Mouse (Mus musculus) ovary, postnatal 36 days (tissue): Measurements from ENCODE around the gene Rbm7.
"Not testable (repeated sequence)": the region's sequence is repeated elsewhere in the genome, so short reads cannot be mapped to it uniquely, and the experiment has no call there.

Source experiments
- DNase-seq: peaks from one replicate; pipeline ENCODE4 v3.0.0; 2022; ENCODE audit warnings: low spot score, mixed read lengths

The Rbm7 gene

DNA sequence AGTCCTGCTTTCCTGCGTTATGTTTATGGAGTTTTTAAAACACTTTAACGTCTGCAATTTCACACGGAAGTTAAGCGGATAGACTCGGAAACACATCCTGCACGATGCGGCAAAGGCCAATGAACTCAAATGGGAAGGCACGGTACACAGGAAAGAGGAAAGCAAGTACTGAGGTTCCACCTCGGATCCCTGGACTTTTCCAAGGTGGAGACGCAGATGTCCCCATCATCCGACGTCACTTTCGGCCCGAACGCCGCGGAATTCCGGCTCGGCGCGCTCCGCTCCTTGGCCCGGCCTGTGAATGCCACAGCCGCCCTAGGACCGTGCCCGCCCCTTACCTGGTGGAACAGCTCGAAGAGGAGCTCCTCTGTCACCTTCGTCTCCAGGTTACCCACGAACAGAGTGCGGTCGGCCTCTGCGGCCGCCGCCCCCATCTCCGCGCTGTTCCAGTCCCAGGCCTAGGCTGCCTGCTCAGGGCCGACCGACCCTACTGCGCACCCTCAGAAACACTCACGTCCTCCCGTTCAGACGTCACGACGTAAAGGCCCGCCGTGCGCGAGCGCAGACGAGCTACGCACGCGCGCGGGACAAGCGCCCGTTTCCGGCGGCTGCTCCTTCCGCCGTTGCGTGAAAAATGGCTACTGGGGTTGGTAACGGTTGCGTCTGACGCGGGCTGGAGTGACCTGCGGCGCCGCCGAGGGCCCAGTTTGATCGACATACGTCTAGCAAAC, at the start of gene Rbm7, which contains the start of gene Gm5617:
Gene Rbm7 (minus strand): TSS at position 483 of the 731 bp plus-strand sequence.
Gene Gm5617 (plus strand): TSS at position 626 of the 731 bp plus-strand sequence.
- DNase-seq: peak; percentile 92

DNA sequence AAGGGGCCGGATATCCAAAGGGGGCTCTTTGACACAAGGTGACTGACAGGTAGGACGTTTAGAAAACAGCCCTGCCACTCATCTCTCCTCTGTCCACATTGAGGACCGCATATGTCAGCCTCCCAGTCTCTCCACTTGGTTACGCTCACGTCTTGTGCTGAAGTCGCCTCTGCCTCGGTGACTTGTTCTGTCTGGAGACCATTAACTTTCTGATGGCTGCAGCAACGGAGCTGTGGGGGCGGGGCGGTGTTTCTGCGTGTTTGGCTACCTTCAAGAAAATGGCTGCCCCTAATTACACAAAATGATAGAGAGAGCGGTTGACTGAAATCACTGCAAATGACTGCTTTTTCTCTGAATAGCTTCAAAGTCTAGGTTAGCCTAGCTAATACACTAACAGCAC, 43.6 kb upstream of the Rbm7 start:
- DNase-seq: no peak

DNA sequence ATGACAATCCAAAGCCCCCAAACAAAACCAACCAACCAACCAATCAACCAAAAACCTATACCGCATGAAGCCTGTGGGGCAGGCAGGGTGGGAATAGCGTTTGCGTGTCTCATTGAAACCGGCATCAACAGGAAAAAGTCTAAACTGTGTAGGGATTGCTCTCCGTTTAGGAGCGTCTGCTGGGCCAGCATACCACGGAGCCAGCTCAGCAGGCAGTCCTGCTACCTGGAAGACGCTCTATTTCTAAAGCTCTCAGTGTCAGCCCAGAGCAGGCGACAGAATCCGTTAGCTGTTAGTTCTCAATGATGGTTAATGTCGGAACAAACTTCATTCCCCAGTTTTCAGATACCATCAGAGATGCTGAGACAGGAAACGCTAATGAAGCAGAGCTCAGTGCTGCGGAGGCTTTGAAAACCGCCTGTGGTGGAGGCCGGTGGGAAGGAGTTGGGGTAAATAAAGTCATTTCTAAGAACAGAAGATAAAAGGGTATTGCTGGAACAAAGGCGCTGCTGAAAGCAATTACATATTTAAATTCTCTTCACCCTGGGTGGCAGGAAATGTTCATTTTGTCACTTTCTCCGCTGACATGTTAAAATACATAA, 43.0 kb upstream of the Rbm7 start:
- no peak for DNase-seq

GRCm38 (mm10) chr9:48537616-48538015, 42.5 kb upstream of the Rbm7 start:
- DNase-seq: not testable (repeated sequence)

DNA sequence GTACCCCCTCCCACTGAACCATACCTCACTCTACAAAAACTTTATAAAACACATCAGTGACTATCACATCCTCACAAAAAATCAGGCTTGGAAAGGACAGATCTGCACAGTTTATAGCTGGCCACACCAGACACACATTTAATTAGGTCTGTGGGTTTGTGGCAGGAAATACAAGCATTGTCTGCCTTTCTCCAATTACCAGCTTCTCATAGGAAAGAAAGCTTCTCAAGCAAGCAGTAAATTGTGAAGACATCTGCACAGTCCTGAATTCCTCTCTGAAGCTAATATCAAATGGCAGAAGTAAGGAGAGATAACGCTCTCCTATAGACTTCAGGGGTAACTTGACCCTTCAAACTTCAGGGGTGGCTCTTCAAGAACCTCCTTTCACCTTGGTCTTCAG, 41.3 kb upstream of the Rbm7 start:
- no peak for DNase-seq

DNA sequence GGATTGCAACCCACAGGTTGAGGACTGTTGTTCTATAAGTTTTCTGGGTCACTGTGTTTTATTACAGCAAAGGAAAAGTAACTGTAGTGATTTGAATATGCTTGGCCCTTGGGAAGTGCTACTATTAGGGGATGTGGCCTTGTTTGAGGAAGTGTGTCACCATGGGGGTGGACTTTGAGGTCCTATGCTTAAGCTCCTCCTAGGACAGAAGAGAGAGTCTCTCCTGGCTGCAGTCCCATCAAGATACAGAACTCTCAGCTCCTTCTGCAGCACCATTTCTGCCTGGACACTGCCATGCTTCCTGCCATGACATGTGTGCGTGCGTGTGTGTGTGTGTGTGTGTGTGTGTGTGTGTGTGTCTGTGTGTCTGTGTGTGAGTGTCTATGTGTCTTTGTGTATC, 37.6 kb upstream of the Rbm7 start:
- no peak for DNase-seq

GRCm38 (mm10) chr9:48532203-48532602, 37.1 kb upstream of the Rbm7 start:
- DNase-seq: no peak

DNA sequence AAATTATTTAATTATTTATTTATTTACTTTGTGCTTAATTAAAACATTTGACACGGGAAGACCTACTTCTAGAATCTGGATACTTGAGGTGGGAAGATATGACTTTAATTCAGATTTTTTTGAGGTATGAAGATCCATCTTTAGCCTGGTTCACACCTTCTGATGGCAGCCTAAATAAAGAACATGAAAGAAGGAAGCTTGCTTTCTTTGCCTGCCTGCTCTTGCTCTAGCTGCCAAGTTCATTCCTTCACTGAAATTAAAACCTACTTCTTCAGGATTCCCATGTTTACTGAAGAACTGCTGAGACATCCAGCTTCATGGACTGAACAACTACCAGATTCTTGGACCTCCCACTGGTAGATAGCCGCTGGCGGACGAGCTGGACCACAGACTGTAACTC, 36.2 kb upstream of the Rbm7 start:
- DNase-seq: no peak

- no peak for DNase-seq
Measured at GRCm38 (mm10) chr9:48526520-48526919, 31.4 kb upstream of the Rbm7 start.

GRCm38 (mm10) chr9:48525566-48525965, 30.5 kb upstream of the Rbm7 start:
- no peak for DNase-seq

DNA sequence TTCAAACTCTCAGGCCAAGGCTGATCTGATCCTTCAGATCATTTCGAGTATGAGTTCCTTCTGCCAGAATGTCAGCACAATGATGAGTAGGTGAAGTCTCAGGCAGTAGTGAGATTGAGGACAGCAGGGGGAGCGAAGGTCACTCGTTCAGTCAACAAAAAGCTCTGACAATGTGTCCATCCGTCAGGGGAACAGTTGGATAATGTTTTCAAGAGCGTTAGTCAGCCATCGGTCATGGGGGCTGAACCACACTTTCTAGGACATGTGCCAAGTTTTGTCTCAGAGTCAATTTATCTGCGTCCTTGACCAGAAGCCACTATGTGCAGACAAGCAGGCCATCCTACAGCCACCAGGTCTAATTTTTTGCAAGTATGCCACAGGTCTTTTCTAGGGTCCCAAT, 25.3 kb upstream of the Rbm7 start:
- not testable (repeated sequence) for DNase-seq

- no peak for DNase-seq
Measured at GRCm38 (mm10) chr9:48517372-48518130, 22.5 kb upstream of the Rbm7 start.

GRCm38 (mm10) chr9:48516615-48517371, 21.7 kb upstream of the Rbm7 start:
- DNase-seq: no peak

DNA sequence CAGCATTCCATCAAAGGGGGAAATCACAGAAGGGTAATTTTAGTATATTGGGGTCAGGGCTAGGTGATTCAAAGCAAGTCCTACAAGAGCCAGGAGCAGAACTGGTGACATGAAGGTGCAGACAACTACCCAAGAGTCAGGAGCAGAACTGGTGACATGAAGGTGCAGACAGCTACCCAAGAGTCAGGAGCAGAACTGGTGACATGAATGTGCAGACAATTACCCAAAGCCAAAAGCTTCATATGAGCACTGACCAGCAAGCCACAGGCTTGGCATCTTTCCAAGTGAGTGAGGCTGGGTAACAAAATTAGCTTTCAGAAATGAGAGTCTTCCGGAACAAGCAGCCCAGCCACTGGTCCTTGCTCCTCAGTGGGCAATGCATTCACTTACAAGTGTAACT, 20.2 kb upstream of the Rbm7 start:
- DNase-seq: no peak

DNA sequence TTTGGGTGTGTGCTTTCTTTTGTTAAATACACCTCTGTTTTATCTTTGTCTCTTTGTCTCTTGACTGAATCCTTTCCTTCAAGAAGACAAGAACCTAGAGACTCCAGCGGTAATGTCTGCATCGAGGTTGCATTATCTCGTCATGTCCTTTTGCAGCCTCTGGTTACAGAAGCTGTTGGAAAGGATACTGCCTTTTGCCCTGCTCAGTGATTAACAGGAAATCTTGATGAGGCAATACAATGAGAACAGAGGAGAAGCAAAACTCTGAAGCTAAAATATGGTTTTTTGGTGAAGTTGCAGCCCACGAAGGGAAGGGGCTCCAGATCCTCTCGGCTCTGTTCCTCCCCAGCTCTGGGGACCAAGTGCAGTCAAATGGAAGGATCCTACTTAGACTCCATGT, 15.0 kb upstream of the Rbm7 start:
- no peak for DNase-seq

- no peak for DNase-seq
Measured at GRCm38 (mm10) chr9:48504741-48505365, 9.8 kb upstream of the Rbm7 start.

DNA sequence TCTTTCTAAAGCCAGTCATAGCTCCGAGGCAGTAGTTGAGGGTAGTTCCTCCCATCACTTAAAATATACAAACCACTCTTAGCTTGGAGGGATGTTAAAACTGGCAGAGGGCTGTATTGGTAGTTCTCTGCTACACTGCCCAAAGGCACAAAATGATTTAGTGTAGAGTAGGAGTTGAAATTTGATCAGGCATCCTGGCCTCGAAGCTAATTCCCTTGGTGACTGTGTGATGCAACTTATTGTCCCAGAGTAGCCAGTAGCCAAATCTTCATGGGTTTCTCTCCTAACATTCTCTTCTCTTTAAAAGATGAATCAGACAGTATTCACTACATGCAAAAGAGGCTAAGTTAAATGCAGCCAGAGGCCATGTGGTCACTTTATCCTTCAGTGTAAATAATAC, 7.9 kb upstream of the Rbm7 start:
- DNase-seq: no peak

DNA sequence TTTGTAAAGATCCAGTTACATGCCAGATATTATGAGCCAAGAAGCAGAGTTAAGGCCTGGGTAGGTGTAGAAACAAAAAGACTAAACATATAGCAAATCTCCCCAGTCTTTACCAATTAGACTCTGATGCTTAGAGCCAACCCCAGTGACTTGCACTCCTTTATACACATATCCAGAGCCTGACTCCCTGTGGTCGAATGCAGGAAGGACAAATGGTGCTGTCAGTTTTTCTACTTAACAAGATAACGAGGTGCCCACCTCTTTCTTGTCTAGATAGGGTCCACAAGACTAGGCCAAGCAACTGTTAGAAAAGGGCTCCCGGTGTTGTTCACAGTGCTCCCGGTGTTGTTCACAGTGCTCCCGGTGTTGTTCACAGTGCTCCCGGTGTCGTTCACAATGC, 6.1 kb upstream of the Rbm7 start:
- DNase-seq: no peak

DNA sequence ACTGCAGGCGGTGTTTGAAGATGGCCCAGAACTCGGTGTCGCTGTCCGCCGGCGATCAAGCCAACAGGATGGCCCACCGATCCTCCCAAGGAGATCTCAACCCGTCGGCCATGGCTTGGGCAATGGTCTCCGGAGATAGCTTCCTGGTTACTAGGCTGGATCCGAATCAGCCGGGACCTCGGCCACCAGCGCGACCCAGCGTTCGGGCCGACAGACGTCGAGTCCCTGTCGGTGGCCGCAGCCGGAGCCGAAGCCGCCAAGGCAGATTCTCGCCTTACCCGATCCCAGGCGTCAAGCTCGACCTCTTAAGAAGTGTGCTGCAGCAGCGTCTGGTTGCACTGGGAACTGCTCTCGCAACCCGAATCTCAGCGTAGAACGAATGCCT, 441 bp upstream of the Rbm7 start:
- no peak for DNase-seq

GRCm38 (mm10) chr9:48481214-48482134, 13.6 kb downstream of the Rbm7 start:
- DNase-seq: no peak
